Mouse (Mus musculus) myocyte (in vitro differentiated cells): ENCODE measurements around the gene Ank.

ENCODE experiments used
- MAX ChIP-seq: IDR thresholded peaks from one replicate; pipeline ENCODE4 v1.6.1; 2011; ENCODE audit warnings: low read depth, mild to moderate bottlenecking, control low read depth
- MYOG ChIP-seq, 3 experiments: IDR thresholded peaks; one replicate each; pipeline ENCODE4 v1.6.1; 2011; ENCODE audit warnings: control low read depth in 2 of 3, low read depth in 2 of 3, mild to moderate bottlenecking in 2 of 3; ENCODE audit not compliant: insufficient read length in 2 of 3, control insufficient read depth in 1 of 3, insufficient read depth in 1 of 3
- POLR2A ChIP-seq: IDR thresholded peaks from one replicate; pipeline ENCODE4 v1.6.1; 2011; ENCODE audit warnings: low read depth, mild to moderate bottlenecking, control low read depth, moderate library complexity; ENCODE audit not compliant: insufficient read length
- TCF3 ChIP-seq: IDR thresholded peaks from one replicate; pipeline ENCODE4 v1.6.1; 2011; ENCODE audit warnings: low read depth, control low read depth; ENCODE audit not compliant: insufficient read length
- USF1 ChIP-seq: IDR thresholded peaks from one replicate; pipeline ENCODE4 v1.6.1; 2011; ENCODE audit warnings: low read depth, mild to moderate bottlenecking, control low read depth, moderate library complexity

DNA sequence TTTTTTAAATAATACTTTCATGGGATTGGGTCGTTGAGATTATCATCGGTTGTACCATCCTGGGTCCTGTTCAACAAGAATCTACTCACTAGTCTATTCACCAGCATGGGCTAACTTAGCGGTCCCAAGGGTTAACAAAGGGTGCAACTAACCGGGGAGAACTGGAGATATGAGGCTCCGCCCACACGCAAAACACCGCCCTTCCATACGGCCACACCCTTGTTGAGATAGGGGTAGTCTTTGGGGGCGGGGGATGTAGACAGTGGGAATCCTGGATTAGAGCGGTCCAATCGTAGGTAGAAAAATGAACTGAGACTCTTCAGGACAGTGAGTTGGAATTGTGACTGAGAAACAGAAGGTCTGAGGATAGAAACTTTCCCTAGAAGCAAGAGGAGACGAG is 10.2 kb downstream of the Ank start:
- TF ChIP-seq POLR2A, result no peak
- no peak for TF ChIP-seq MAX
- TF ChIP-seq USF1, result no peak
- TF ChIP-seq TCF3, result no peak
- TF ChIP-seq MYOG (IDR thresholded peaks at IDR 0.05; ENCODE audit: control insufficient read depth in 1 of 3, insufficient read depth in 1 of 3, insufficient read length in 2 of 3, low read depth in 2 of 3), result no peak
